Mouse (Mus musculus): ENCODE data around the gene Nudt22. TPM values are rescaled to one million over a fixed set of nuclear protein-coding genes. Genes with fewer than 3 reads are reported as not detected.

Gene Nudt22
- total RNA-seq, 1 experiment from 2014 or later = 3.3 TPM

- ATAC-seq (replicated peaks; ENCODE audit: low read depth, poor library complexity, severe bottlenecking) = no peak
Observed at GRCm38 (mm10) chr19:6979001-6979479, 16.9 kb downstream of the Nudt22 start.

DNA sequence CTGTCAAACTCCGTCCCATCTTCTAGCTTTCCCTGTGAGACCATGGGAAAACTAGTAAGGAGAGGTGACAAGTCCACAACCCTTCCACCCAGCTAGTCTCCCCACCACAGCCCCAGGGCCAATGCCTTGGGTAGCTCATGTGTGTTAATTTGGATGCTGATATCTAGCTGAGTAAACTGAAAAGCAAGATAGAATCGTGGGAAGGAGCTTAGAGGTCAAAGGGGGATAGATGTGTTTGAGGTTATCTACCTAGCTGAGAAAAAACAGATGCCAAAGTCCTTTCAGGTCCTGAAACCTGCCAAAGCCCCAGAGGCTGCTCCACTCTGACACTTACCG, 17.3 kb downstream of the Nudt22 start:
- ATAC-seq (replicated peaks; ENCODE audit: low read depth, poor library complexity, severe bottlenecking) = no peak

GRCm38 (mm10) chr19:6977759-6978638, 17.9 kb downstream of the Nudt22 start:
- ATAC-seq (replicated peaks; ENCODE audit: low read depth, poor library complexity, severe bottlenecking) = no peak

DNA sequence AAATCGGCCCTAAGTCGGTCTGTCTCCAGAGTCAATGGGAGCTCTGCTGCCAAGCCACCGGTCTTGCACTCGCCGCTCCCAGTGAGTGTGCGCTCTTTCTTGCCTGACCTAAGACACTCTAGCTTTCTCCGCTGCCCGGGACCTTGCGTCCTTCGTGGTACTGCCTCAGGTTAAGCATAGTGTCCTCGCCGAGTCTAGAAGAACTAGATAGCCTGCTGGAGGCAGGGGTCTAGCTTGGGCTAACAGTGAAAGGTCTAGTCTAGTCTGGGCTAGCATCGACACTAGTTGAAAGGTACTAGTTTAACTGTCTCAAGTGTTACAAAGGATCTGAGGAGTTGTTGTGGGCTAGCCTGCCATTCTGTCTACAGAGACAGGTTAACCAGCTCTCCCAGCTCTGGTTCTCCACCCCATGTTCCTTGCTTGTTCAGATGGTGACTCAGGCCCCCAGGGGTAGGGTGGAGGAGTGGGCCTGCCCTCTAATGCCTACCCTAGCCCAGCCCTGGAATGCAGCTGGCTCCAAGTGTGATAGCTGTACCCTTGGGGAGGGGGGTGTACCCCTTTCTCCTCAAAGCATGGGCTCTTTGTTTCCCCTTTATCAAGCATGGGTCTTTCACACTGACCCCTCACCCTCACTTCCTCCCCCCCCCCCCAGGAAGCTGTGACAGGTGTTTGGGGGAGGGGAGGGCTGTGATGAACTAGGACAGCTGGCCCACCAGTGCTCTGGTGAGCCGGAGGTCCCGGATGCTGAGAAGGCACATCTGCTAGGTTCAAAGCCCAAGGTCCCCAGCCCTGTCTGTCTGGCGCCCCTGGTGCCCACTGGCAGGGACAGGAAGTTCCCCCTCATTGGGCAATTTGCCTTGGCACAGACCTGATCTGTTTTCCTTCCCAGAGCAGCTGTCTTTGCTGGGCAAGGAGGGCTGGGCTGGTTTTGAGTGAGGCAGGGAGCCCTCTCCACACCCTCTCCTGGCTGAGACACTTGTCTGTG, 20.1 kb downstream of the Nudt22 start, which contains the start of gene Plcb3:
TSS of gene Plcb3 (minus strand) at position 934 of the 985 bp plus-strand sequence.
- ATAC-seq (replicated peaks; ENCODE audit: low read depth, poor library complexity, severe bottlenecking) = peak; percentile 16

- peak; percentile 69 for ATAC-seq (replicated peaks; ENCODE audit: low read depth, poor library complexity, severe bottlenecking)
Observed at GRCm38 (mm10) chr19:6974211-6975205, 21.4 kb downstream of the Nudt22 start, which contains the start of gene Ppp1r14b. TSS of gene Ppp1r14b (plus strand) at chr19:6974968.

- ATAC-seq (replicated peaks; ENCODE audit: low read depth, poor library complexity, severe bottlenecking) = no peak
Observed at GRCm38 (mm10) chr19:6973581-6974190, 22.2 kb downstream of the Nudt22 start.

DNA sequence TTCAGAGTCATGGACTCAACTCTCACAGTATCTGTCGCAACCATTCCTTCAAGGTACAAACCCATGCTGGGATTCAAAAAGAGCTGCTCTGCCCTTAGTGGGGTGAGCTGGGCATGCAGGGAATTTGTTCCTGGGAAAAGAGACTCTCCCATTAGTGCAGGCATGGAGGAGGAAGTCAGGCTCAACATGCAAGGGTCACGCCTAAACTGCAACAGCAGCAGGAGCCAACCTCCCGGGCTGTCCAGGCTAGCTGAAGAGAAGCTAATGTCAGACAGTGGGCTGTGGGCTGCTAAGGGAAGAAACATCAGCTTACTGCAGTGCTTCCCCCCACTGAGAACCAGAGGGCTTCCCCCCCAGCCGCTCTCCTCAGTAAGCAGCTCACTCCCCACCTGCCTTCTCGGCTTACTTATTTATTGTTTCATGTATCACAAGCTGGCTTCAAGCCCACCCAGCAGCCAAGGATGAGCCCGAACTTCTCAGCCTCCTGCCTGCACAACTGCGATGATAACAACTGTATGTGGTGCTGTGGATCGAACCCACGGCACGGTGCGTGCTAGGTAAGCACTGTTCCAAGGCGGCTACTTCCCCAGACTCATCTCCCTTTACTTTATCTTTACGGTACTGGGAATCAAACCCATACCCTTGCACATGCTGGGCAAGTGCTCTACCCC, 23.5 kb downstream of the Nudt22 start:
- no peak for ATAC-seq (replicated peaks; ENCODE audit: low read depth, poor library complexity, severe bottlenecking)

GRCm38 (mm10) chr19:6971644-6972043, 24.3 kb downstream of the Nudt22 start:
- ATAC-seq (replicated peaks; ENCODE audit: low read depth, poor library complexity, severe bottlenecking) = no peak

DNA sequence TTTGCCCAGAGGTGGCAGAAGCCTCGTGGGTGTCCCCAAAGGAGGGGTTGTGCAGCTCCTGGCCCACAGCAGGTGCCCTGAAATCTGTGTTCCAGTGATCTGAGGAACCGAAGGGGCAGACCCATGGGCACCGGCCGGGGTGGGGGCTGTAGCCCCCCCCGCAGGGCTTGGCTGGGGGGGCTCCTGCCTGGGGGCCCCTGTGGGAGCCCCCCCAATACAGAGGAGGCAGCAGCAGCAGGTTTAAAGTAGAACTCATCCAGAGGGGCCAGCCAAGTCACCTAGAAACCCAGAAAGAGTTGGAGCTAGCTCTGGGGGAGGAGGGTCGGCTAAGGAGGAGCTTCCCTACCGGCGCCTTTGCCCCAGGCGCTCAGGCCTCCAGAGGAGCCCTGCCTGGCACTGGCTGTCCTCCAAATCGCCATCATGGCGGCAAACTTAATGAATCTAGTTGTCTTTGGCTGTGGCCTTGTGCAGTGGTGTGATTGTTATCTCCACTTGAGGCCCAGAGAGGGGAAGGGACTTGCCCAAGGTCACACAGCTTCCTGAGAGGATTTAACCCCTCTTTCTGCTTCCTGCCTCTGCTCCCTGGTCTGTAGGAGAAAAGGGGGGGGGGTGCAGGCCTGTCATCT, 25.3 kb downstream of the Nudt22 start:
- ATAC-seq (replicated peaks; ENCODE audit: low read depth, poor library complexity, severe bottlenecking) = no peak

DNA sequence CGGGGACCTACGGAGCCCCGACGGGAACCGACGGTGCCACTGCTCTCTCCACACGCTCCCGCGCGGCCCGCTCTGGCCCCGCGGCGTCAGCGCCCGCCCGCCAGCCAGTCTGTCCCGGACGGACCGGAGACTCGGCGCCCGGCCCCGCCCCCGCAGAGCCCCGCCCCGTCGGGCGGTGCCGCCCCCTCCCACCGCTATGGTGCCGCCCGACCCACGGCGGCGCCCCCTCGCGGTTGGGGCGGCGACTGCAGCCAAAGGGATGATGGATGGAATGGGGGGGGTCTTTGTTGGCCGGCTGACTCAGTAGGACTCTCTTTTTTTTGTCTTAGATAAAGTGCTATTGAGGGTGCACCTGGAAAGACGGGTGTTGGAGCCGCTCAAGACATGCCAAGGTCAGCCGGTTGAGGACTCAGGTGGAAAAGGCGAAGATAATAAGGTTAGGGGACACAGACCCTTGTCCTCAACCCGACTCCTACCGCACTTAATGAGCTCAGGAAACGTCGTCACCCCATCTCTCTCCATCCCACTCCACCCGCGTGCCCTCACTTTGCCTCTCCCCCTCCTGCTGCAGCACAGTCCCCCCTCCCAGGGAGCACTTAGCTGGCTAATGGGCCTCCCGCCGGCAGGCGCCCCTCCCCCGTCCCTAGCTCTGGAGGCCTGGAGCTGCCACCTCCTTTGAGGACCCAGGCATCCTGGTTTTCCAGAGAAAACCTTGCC, 26.1 kb downstream of the Nudt22 start:
- peak; percentile 40; the same call in 1 of the 2 replicates for ATAC-seq (replicated peaks; ENCODE audit: low read depth, poor library complexity, severe bottlenecking)

- no peak for ATAC-seq (replicated peaks; ENCODE audit: low read depth, poor library complexity, severe bottlenecking)
Observed at GRCm38 (mm10) chr19:6969291-6969664, 26.6 kb downstream of the Nudt22 start.

- no peak for ATAC-seq (replicated peaks; ENCODE audit: low read depth, poor library complexity, severe bottlenecking)
Observed at GRCm38 (mm10) chr19:6968491-6969271, 27.2 kb downstream of the Nudt22 start.

- ATAC-seq (replicated peaks; ENCODE audit: low read depth, poor library complexity, severe bottlenecking) = no peak
Observed at GRCm38 (mm10) chr19:6956461-6956860, 39.5 kb downstream of the Nudt22 start.

GRCm38 (mm10) chr19:6955424-6955823, 40.5 kb downstream of the Nudt22 start:
- ATAC-seq (replicated peaks; ENCODE audit: low read depth, poor library complexity, severe bottlenecking) = no peak

GRCm38 (mm10) chr19:6954046-6954445, 41.9 kb downstream of the Nudt22 start:
- ATAC-seq (replicated peaks; ENCODE audit: low read depth, poor library complexity, severe bottlenecking) = no peak

DNA sequence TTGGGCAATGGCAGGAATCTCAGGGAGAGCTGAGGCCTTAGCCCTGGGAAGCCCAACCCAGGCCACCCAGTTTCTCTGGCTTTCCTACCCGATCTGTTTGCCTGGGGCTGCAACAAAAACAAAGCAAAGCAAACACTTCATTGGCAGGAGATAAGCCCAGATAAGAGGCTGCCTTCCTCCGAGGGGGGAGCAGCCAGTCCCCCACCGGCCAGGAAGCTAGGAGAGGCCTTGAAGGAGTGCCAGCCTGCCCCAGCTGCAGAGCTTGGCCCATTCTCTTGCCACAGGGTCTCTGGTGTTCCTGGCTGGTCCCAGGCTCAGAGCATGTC, 43.2 kb downstream of the Nudt22 start:
- ATAC-seq (replicated peaks; ENCODE audit: low read depth, poor library complexity, severe bottlenecking) = no peak
